Mouse (Mus musculus) c-Kit-positive CD71-negative TER-119-negative erythroid progenitor cells, embryonic 14.5 days (primary cell): Measurements from ENCODE around the gene Pjvk.

ENCODE experiments used
- DNase-seq: peaks from one replicate; pipeline ENCODE4 v3.0.0-alpha.2; 2013; ENCODE audit warnings: low read depth

Pjvk gene

DNA sequence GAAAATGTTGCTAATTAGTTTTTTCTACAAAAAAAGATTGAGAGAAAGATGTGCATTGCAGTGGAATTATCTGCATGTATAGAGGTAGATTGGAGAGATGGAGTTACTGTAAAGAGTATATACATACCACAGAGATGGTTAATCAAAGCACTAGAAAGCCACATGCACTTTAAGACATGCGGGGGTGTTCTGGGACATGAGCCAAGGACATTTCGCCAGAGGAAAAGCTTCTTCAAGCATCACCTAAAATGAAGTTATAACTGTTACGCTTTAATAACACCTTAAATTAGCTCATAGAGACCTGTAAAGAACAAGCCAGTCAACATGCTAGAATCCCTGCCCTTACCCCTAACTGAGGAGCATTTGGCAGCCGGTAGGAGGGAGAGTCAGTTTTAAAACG is 18.9 kb downstream of the Pjvk start:
- DNase-seq = no peak

DNA sequence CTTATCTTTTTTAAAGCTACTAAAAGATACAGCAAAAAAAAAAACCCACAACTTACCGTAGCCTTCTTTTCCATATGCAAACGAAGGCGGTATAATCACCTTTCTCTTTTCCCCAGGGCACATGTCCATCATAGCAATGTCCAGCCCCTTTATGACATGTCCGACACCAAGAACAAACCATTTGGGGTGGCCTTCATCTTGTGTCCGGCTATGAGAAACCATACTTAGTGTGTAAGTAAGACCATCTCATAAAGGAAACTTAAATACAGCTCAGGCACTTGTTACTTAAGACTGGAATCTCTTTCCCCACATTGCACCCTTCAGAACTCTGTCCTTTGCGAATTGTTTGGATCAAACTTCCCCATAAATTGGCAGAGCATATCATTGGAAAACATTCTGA is 23.4 kb downstream of the Pjvk start:
- no peak for DNase-seq

DNA sequence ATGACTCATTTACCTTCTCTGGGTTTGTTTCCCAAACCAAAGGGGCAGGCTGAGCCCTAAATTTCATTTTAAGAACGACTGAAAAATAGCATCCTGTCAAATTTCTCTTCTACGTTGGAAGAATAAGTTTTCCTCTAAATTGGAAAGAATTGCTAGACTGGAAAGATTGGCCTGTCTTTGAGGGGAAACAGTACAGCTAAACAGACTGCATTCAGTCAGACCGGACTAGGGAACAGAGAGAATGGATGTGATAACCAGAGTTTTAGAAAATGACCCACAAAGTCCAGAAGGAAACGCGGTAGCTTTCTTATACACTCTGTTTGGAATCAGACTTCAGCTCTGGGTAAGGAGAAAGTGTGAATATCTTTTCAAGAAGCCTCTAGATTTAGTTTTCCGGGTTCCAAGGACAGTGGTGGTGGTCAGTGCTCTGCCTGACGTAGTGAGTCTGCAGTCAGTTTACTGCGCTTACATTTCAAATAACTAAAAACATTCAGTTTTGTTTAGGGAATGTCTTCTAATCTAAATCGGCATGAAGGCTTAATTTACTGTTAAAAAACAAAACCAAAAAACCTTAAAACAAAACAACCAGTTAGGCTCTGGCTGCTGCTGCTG is 24.0 kb downstream of the Pjvk start:
- no peak for DNase-seq

DNA sequence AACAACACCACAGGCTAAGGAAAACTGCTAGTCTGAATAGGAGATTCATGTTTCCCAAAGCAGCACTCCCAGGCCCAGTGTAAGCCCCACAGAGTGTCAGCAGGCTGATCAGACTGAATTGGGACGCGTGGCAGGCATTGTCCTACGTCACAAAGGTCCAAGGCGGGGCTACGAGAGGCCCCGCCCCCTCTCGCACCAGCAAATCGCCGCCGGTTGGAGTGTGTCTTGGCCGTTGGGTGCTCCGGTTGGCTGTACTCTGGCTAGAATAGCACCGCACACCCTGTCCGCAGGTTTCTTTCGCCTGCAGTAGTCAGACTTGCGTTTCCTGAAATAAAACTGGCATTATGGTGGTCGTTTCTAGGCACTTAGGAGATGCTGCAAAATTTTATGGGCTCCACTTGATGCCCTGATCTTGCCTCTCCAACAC is 24.7 kb downstream of the Pjvk start, which contains the start of gene Fkbp7:
Fkbp7 (minus strand) TSS at position 151 of the 427 bp plus-strand sequence.
- DNase-seq = peak; percentile 84

DNA sequence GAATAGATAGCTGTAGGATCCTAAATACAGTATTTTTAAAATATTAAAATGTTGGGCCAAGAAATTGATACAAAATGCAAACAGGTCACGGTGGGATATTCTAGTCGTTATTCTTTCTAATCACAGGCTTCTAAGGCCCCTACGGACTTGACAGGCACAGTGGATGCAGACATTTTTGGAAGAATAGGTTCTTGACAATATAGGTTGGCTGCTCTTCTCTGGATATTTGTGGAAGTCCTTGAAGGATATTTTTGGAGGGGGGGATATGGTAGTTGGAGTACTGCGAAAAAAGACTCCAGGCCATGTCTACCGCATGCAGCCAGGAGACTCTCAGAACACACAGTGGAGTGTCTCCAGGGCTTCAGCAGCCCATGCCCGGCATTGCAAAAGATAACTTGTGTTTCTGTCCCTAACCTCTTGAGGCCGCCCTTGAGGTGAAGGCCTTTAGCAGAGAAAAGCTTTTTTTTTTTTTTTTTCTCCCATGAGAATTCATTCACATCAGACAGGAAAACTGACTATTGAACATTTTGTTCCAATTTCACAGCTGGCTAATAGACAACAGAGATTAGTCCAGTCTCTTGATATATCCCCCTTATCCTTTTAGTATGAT is 25.3 kb downstream of the Pjvk start:
- DNase-seq = no peak

DNA sequence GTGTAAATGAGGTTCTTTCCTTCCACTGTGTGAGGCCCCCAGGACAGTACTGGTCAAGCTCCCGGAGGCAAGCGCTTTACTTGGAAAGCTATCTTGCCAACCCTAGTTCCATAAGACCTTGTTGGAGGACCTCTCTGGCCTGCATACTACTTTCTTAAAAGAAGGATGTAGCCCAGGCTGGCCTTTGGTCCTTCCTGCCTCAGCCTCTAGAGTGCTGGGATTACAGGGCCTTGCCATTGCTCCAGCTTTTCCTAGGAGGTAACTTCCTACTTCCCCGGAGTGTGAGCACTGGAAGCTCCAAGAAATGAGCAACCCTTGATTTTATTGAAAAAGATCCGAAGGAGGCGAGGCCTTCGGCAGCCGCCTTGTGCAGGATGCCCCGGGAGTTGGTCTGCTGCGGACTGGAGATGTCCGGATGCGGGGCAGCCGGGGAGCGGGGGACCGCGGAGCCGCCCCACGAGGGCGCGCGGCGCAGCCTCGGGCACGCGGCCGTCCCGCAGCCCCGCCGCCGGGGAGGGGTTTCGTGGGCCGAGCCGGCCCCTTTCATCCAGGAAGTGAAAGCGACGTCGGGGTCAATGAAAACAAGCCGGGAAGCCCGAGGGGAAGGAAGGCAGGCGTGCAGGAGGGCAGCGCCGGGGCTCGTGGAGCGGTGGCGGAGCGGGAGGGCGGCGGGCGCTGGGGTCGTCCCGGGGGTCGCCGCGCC is 26.6 kb downstream of the Pjvk start, which contains the start of gene Plekha3:
Plekha3 (plus strand) TSS at position 557 of the 703 bp plus-strand sequence.
- no peak for DNase-seq

DNA sequence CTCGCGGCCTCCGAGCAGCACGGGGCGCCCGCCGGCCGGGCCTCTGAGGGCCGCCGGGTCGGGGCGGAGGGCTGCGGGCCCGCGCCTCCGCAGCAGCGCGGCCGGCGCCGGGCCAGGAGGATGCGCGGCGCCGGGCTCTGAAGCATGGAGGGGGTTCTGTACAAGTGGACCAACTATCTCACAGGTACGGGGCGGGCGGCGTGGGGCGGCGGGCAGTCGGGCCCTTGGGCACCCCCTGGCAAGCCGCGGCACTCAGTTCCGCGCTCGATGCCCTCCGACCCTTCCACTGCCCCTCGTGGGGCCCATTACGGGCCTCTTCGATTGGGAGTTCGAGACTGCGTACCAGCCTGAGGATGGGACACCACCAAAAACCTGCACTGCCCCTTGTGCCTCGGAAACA is 27.2 kb downstream of the Pjvk start:
- no peak for DNase-seq

DNA sequence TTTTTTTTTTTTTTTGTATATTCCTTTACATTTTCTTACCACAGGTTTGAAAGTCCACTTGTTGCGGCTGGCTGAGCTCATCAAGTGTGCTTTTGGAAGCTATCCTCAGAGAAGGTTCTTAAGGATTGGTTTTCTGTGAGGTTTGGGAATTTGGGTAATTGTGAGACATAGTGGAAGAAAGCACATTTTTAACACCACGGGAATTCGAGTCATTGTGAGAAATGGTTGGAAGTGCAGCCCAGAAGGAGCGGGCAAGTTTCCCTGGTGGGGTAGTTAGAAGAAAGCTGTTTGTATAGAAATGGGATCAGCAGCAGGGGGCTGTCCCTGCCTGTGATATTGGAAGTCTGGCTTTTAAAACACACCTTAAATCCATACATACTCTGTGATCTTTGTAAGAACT is 27.7 kb downstream of the Pjvk start:
- no peak for DNase-seq

DNA sequence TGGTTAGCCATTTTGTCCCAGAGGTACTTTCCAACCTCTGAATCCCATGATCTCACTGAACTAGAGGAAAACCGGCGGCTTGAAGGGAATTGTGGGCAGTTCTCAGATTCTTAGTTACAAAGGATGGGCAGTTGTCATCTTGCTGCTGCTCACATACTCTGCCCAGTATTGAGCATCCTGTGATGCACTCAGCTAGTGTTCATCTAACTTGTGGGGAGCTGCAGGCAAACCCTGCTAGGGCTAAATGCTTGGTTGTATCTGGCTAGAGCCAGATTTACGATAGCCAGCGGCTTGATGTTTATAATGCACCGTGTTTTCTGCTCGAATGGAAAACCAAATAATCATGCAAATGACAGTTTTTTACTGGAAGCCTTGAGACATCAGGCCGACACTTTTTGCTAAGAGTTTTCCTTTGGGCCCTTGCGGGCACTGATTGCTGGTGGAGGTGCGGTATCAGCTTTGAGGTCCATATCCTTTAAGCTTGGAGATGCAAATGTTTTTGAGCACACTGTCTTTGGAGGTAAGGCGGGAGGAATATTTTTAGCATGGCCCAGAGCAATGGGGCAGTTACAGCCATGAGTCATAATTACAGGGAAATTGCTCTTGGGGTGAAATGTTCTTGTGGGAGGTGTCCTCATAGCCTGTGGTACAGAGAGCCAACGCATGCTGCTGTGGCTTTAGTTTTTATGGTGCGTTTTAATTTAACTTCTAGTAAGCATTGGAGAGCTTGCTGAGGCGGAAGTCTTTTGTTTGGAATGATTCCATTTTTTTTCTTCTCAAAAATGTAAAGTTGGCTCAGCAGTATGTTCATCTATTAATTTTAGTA is 28.3 kb downstream of the Pjvk start:
- no peak for DNase-seq

DNA sequence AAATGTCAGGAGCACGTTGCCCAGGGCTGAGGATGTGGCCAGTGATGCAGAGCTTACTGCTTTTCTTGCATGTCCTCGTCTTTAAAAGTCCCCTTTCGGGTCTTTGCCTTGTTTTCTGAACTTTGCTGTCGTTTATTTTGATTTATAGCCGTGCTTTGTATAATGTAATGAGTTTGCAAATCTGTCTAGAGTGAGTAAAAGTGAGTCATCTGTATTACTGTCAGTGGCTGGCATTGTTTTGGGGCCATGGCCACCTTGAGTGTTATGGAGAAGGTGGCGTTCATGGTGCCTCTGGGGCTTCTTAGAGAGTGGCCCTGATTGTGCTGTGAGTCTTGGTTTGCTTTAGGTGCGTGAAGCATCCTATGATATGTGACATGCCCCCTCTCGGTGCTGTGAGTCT is 34.0 kb downstream of the Pjvk start:
- no peak for DNase-seq

DNA sequence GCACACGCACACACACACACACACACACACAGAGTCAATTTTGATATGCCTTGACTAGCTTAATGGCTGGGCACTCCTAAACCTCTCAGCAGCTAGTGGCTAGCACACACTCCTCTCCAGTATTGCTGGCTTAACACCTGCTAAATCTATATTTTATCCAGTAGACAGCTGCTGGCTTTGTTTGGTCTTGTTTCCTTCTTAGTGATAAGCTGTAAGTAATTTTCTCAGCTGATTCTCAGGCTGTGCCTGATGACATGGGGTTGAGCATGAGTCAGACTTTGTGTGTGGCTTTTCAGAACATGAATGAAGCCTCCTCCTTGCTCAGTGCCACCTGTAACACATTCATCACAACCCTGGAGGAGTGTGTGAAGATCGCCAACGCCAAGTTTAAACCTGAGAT is 38.7 kb downstream of the Pjvk start:
- no peak for DNase-seq

DNA sequence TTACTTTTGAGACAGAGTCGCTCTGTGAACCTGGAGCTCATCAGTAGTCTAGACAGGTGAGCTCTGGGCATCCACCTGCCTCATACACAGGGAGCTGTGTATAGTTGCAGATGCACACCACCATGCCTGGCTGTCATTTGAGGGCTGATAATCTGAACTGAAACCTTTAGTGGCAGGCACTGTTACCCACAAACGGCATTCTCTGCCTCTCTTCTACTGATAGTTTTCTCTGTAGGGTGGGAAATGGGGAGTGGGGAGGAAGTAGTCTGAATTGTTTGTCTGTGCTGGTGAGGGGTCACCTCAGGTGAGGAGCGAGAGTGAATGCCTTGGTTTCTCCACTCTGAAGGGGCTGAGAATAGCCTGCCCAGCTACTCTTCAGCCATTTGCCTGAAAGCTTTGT is 39.3 kb downstream of the Pjvk start:
- DNase-seq = no peak

DNA sequence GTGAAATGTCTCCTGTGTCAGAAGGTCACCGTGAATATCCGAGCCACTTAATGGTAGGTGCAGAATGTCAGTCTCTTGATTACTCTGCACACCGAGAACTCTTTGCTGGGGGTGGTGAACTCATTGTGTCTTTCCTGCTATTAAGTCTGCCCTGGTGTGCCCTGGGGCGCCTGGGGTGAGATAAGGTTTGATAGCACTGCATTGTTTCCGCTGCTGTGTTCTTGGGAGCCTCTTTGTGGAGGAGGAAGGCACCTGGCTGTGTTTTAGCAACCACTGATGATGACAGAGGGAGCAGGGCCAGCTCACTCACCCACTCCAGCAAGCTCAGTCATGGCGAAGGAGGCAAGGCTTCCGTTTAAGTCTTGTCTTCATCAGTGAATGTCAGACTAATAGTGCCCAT is 39.9 kb downstream of the Pjvk start:
- DNase-seq = no peak

DNA sequence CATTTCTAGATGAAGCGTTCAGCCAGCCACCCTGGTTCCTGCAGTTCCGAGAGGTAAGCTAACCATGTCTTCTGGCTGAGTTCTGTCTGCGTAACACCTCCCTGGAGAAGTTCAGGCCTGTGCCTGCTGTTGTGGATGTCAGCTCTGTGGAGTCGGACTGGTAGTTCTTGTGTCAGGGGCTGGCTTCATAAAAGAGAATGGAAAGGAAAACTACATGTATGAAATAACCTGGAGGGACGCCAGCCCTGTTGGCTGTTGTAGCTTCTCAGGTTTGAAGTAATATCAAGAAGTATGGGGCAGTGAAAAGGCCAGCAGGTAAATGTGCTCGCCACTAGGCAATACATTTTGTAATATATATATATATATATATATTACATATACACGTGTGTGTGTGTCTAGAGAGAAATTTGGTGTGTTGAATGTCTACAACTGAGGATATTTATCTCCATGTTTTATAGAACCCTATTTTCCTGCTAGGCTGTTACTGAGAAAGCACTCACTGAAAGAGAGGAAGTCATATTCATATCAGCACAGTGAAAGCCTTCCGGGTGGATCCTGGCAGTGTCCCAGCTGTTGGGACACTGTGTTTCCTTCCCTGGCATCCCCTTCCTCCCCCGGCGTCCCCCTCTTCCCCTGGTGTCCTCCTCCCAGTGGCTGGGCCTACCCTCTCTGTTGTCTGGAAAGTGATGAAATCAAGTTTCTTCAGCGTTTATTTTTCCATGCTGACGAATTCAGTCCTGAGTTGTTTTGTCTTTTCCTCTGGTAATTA is 42.3 kb downstream of the Pjvk start:
- DNase-seq = no peak

DNA sequence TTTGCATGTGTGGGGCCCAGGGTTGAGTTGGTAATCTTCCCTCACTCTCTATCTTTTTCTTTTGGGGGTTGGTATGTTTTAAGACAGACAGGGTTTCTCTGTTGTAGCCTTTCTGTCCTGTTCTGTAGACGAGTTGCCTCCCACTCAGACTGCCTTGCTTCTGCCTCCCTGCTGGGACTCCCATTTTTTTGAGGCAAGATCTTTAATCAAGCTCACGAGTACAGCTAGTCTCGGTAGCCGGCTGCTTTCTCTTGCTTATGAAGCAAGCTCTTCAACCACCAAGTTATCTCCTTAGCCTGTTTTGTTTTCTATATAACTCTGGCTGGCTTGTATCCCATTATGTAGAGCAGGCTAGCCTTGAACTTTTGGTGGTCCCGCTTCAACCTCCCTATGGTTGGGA is 45.5 kb downstream of the Pjvk start:
- no peak for DNase-seq

DNA sequence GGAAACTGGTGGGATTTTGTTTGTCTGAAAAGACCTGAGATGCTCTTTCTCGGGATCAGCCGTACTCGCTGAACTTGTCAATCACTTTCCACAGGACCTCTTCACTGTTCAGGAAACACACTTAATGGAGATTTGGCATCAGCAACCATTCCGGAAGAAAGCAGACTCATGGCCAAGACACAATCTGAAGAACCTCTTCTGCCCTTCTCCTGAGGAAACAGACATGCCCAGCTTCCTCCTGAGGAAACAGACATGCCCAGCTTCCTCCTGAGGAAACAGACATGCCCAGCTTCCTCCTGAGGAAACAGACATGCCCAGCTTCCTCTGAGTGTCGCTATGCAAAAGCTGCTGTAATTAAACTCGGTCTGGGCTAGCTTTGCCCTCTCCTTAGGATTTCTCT is 47.0 kb downstream of the Pjvk start:
- DNase-seq = no peak

DNA sequence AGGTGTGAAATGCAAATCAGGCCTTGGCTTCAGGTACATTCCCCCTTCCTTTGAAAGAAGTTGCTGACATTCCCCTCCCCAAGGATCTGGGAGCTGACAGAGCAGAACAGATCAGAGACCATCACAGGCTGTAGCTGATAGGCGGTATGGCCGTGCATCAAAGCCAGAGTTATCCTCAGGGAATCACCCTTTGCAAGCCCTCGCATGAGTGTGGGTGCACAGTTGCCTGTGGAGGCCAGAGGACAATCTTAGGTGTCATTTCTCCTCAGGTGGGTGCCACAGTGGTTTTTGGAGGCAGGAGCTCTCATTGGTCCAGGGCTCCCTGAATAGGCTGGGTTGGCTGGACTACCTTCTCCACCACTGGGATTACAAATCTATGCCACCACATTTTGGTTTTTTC is 53.9 kb downstream of the Pjvk start:
- DNase-seq = no peak

DNA sequence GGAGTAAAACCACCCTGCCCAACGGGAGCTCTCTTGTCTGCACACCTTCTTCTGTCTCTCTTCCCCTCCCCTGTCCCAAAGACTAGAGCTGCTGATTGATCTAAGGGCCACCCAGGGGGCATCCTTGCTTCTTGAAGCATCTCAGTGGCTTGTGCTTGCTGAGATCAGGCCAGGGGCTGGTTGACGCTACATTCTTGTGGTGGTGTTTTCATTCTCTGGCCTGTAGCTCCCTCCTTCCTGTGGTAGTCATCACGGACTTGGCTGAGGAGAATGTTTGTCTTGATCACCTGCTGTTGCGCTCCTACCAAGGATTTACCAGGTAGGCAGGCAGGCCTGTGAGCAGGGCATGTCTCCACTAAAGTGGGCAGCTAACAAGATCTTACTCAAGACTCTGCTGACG is 54.5 kb downstream of the Pjvk start:
- DNase-seq = no peak

DNA sequence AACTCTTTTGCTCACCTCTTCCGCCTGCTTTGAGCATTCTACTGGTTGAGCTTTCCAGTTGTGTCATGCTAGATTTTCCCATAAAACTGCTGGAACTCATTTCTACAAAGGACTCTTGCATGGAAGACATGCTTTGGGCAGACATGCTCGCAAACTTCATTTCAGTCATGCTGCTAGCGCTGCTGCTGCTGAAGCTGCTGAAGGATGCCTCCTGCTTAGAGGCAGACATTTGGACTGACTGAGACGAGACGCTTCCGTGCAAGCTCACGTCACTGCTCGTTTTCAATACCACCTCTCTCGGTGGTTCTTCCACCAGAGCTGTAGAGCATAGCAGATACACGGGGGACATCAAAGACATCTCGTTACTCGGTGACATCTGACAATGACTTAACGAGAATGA is 57.4 kb downstream of the Pjvk start:
- DNase-seq = no peak
